Mouse (Mus musculus): Measurements from ENCODE around the gene 2200002D01Rik. TPM values are rescaled to one million over a fixed set of nuclear protein-coding genes. Genes with fewer than 3 reads are reported as not detected.

2200002D01Rik gene
- polyA plus RNA-seq, 1 experiment, result 72.9 TPM

- TF ChIP-seq MYOD1 (IDR thresholded peaks at IDR 0.05; ENCODE audit: control insufficient read depth, insufficient read length, low read depth) (no peak), USF1 (IDR thresholded peaks at IDR 0.05; ENCODE audit: low read depth) (no peak), MYOG (IDR thresholded peaks at IDR 0.05; ENCODE audit: control insufficient read depth, extremely low read depth, insufficient read length) (no peak), MAX (IDR thresholded peaks at IDR 0.05) (no peak), CEBPB (IDR thresholded peaks at IDR 0.05; ENCODE audit: low read depth) (no peak), CTCF (IDR thresholded peaks at IDR 0.05; ENCODE audit: control insufficient read depth, insufficient read depth, insufficient read length) (no peak), FOSL1 (IDR thresholded peaks at IDR 0.05; ENCODE audit: insufficient read depth, low read length, poor library complexity, severe bottlenecking) (no peak)
- H3K79me2 ChIP-seq (ENCODE audit: control insufficient read depth, insufficient read depth), result peaks cover 12% of the 10 kb centered on the region
- H3K4me3 ChIP-seq (ENCODE audit: insufficient read depth, poor library complexity, severe bottlenecking), result no peak overlapping the region
- H3K79me3 ChIP-seq (ENCODE audit: low read depth), result peaks cover 4% of the 10 kb centered on the region
- no peaks in the 10 kb centered on the region for H3K27me3 ChIP-seq (ENCODE audit: control insufficient read depth, insufficient read depth, insufficient read length)
- H3K36me3 ChIP-seq (ENCODE audit: control insufficient read depth, insufficient read depth), result no peaks in the 10 kb centered on the region
- no peak overlapping the region for H3ac ChIP-seq (ENCODE audit: control insufficient read depth, insufficient read length, low read depth)
These were observed 11.7 kb downstream of the 2200002D01Rik start for GRCm38 (mm10) chr7:29236593-29236992.

GRCm38 (mm10) chr7:29234661-29235060, 13.6 kb downstream of the 2200002D01Rik start:
- Histone ChIP-seq H3K36me3 (ENCODE audit: control insufficient read depth, insufficient read depth) (no peaks in the 10 kb centered on the region), H3K79me3 (ENCODE audit: low read depth) (peaks cover 4% of the 10 kb centered on the region), H3K27me3 (ENCODE audit: control insufficient read depth, insufficient read depth, insufficient read length) (no peaks in the 10 kb centered on the region), H3K79me2 (ENCODE audit: control insufficient read depth, insufficient read depth) (peaks cover 10% of the 10 kb centered on the region), H3K4me3 (ENCODE audit: insufficient read depth, poor library complexity, severe bottlenecking) (no peak overlapping the region), H3ac (ENCODE audit: control insufficient read depth, insufficient read length, low read depth) (no peak overlapping the region)
- TF ChIP-seq MYOG (IDR thresholded peaks at IDR 0.05; ENCODE audit: control insufficient read depth, extremely low read depth, insufficient read length) (no peak), CTCF (IDR thresholded peaks at IDR 0.05; ENCODE audit: control insufficient read depth, insufficient read depth, insufficient read length) (no peak), CEBPB (IDR thresholded peaks at IDR 0.05; ENCODE audit: low read depth) (no peak), USF1 (IDR thresholded peaks at IDR 0.05; ENCODE audit: low read depth) (no peak), FOSL1 (IDR thresholded peaks at IDR 0.05; ENCODE audit: insufficient read depth, low read length, poor library complexity, severe bottlenecking) (no peak), MAX (IDR thresholded peaks at IDR 0.05) (no peak), MYOD1 (IDR thresholded peaks at IDR 0.05; ENCODE audit: control insufficient read depth, insufficient read length, low read depth) (no peak)

GRCm38 (mm10) chr7:29233745-29234144, 14.5 kb downstream of the 2200002D01Rik start:
- H3K79me2 ChIP-seq (ENCODE audit: control insufficient read depth, insufficient read depth), result peaks cover 1% of the 10 kb centered on the region
- TF ChIP-seq MYOD1 (IDR thresholded peaks at IDR 0.05; ENCODE audit: control insufficient read depth, insufficient read length, low read depth), result no peak
- no peak for TF ChIP-seq MAX (IDR thresholded peaks at IDR 0.05)
- no peaks in the 10 kb centered on the region for H3K27me3 ChIP-seq (ENCODE audit: control insufficient read depth, insufficient read depth, insufficient read length)
- no peak overlapping the region for H3ac ChIP-seq (ENCODE audit: control insufficient read depth, insufficient read length, low read depth)
- H3K4me3 ChIP-seq (ENCODE audit: insufficient read depth, poor library complexity, severe bottlenecking), result no peak overlapping the region
- H3K36me3 ChIP-seq (ENCODE audit: control insufficient read depth, insufficient read depth), result no peaks in the 10 kb centered on the region
- H3K79me3 ChIP-seq (ENCODE audit: low read depth), result peaks cover 2% of the 10 kb centered on the region

- no peaks in the 10 kb centered on the region for H3K79me2 ChIP-seq (ENCODE audit: control insufficient read depth, insufficient read depth)
- TF ChIP-seq CEBPB (IDR thresholded peaks at IDR 0.05; ENCODE audit: low read depth), result no peak
- TF ChIP-seq FOSL1 (IDR thresholded peaks at IDR 0.05; ENCODE audit: insufficient read depth, low read length, poor library complexity, severe bottlenecking), result no peak
- no peak for TF ChIP-seq USF1 (IDR thresholded peaks at IDR 0.05; ENCODE audit: low read depth)
- no peak for TF ChIP-seq MAX (IDR thresholded peaks at IDR 0.05)
- TF ChIP-seq MYOG (IDR thresholded peaks at IDR 0.05; ENCODE audit: control insufficient read depth, extremely low read depth, insufficient read length), result no peak
- TF ChIP-seq CTCF (IDR thresholded peaks at IDR 0.05; ENCODE audit: control insufficient read depth, insufficient read depth, insufficient read length), result no peak
- H3K4me3 ChIP-seq (ENCODE audit: insufficient read depth, poor library complexity, severe bottlenecking), result no peak within 1 kb of the TSS
- no peak within 1 kb of the TSS for H3ac ChIP-seq (ENCODE audit: control insufficient read depth, insufficient read length, low read depth)
- H3K27me3 ChIP-seq (ENCODE audit: control insufficient read depth, insufficient read depth, insufficient read length), result no peaks in the 10 kb centered on the region
- H3K79me3 ChIP-seq (ENCODE audit: low read depth), result no peaks in the 10 kb centered on the region
- H3K36me3 ChIP-seq (ENCODE audit: control insufficient read depth, insufficient read depth), result no peaks in the 10 kb centered on the region
These were observed 15.8 kb downstream of the 2200002D01Rik start, which contains the start of gene Kcnk6 for GRCm38 (mm10) chr7:29232247-29233013. TSS of gene Kcnk6 (minus strand) at chr7:29232515.

GRCm38 (mm10) chr7:29231517-29231916, 16.7 kb downstream of the 2200002D01Rik start:
- Histone ChIP-seq H3K79me2 (ENCODE audit: control insufficient read depth, insufficient read depth) (no peaks in the 10 kb centered on the region), H3K27me3 (ENCODE audit: control insufficient read depth, insufficient read depth, insufficient read length) (no peaks in the 10 kb centered on the region), H3K79me3 (ENCODE audit: low read depth) (no peaks in the 10 kb centered on the region), H3K36me3 (ENCODE audit: control insufficient read depth, insufficient read depth) (no peaks in the 10 kb centered on the region), H3K4me3 (ENCODE audit: insufficient read depth, poor library complexity, severe bottlenecking) (no peak overlapping the region), H3ac (ENCODE audit: control insufficient read depth, insufficient read length, low read depth) (no peak overlapping the region)
- TF ChIP-seq USF1 (IDR thresholded peaks at IDR 0.05; ENCODE audit: low read depth), result no peak
- TF ChIP-seq MYOD1 (IDR thresholded peaks at IDR 0.05; ENCODE audit: control insufficient read depth, insufficient read length, low read depth), result no peak

- no peak overlapping the region for H3ac ChIP-seq (ENCODE audit: control insufficient read depth, insufficient read length, low read depth)
- no peaks in the 10 kb centered on the region for H3K79me2 ChIP-seq (ENCODE audit: control insufficient read depth, insufficient read depth)
- no peak overlapping the region for H3K4me3 ChIP-seq (ENCODE audit: insufficient read depth, poor library complexity, severe bottlenecking)
- TF ChIP-seq FOSL1 (IDR thresholded peaks at IDR 0.05; ENCODE audit: insufficient read depth, low read length, poor library complexity, severe bottlenecking) (no peak), USF1 (IDR thresholded peaks at IDR 0.05; ENCODE audit: low read depth) (no peak), CTCF (IDR thresholded peaks at IDR 0.05; ENCODE audit: control insufficient read depth, insufficient read depth, insufficient read length) (no peak), MYOG (IDR thresholded peaks at IDR 0.05; ENCODE audit: control insufficient read depth, extremely low read depth, insufficient read length) (no peak), MAX (IDR thresholded peaks at IDR 0.05) (no peak), MYOD1 (IDR thresholded peaks at IDR 0.05; ENCODE audit: control insufficient read depth, insufficient read length, low read depth) (no peak), CEBPB (IDR thresholded peaks at IDR 0.05; ENCODE audit: low read depth) (no peak)
- H3K79me3 ChIP-seq (ENCODE audit: low read depth), result no peaks in the 10 kb centered on the region
- no peaks in the 10 kb centered on the region for H3K27me3 ChIP-seq (ENCODE audit: control insufficient read depth, insufficient read depth, insufficient read length)
- no peaks in the 10 kb centered on the region for H3K36me3 ChIP-seq (ENCODE audit: control insufficient read depth, insufficient read depth)
These were observed 17.7 kb downstream of the 2200002D01Rik start for GRCm38 (mm10) chr7:29230560-29230959.
